Mouse (Mus musculus): ENCODE measurements around the gene Plpp3. TPM values are rescaled to one million over a fixed set of nuclear protein-coding genes. Genes with fewer than 3 reads are reported as not detected.

The Plpp3 gene
- polyA plus RNA-seq, 1 experiment from 2014 or later, result 107 TPM

GRCm38 (mm10) chr4:105207641-105208040, 50.5 kb downstream of the Plpp3 start:
- DNase-seq (ENCODE audit: low spot score) (no peak), ATAC-seq (ENCODE audit: low read depth) (no peak)
- Histone ChIP-seq H3K9me3 (ENCODE audit: control insufficient read depth, low read length) (no peaks in the 10 kb centered on the region), H3K4me3 (ENCODE audit: low read depth, low read length) (no peak overlapping the region), H3K4me2 (ENCODE audit: low read depth, low read length) (no peak overlapping the region), H3K9ac (ENCODE audit: low read depth, low read length) (no peak overlapping the region), H3K27me3 (replicated peaks; ENCODE audit: control insufficient read depth, insufficient read depth, low read length) (no peaks in the 10 kb centered on the region), H3K27ac (replicated peaks; ENCODE audit: low read depth, low read length) (no peak overlapping the region), H3K36me3 (ENCODE audit: control insufficient read depth, insufficient read depth, low read length) (peaks cover 59% of the 10 kb centered on the region), H3K4me1 (ENCODE audit: control insufficient read depth, insufficient read depth, low read length) (peaks cover 45% of the 10 kb centered on the region)
- WGBS, result 79% methylated on average over 4 of the region's 4 CpGs

- no peak overlapping the region for H3K9ac ChIP-seq (ENCODE audit: low read depth, low read length)
- H3K27me3 ChIP-seq (replicated peaks; ENCODE audit: control insufficient read depth, insufficient read depth, low read length), result no peaks in the 10 kb centered on the region
- H3K27ac ChIP-seq (replicated peaks; ENCODE audit: low read depth, low read length), result no peak overlapping the region
- H3K9me3 ChIP-seq (ENCODE audit: control insufficient read depth, low read length), result no peaks in the 10 kb centered on the region
- H3K4me1 ChIP-seq (ENCODE audit: control insufficient read depth, insufficient read depth, low read length), result peaks cover 37% of the 10 kb centered on the region
- ATAC-seq (ENCODE audit: low read depth) (no peak), DNase-seq (ENCODE audit: low spot score) (no peak)
- H3K4me3 ChIP-seq (ENCODE audit: low read depth, low read length), result no peak overlapping the region
- 82% methylated on average over 5 of the region's 5 CpGs for WGBS
- H3K36me3 ChIP-seq (ENCODE audit: control insufficient read depth, insufficient read depth, low read length), result peaks cover 68% of the 10 kb centered on the region
- H3K4me2 ChIP-seq (ENCODE audit: low read depth, low read length), result no peak overlapping the region
Measured at GRCm38 (mm10) chr4:105208977-105209376, 51.8 kb downstream of the Plpp3 start.

- Histone ChIP-seq H3K9ac (ENCODE audit: low read depth, low read length) (no peak overlapping the region), H3K9me3 (ENCODE audit: control insufficient read depth, low read length) (no peaks in the 10 kb centered on the region), H3K27ac (replicated peaks; ENCODE audit: low read depth, low read length) (no peak overlapping the region), H3K4me1 (ENCODE audit: control insufficient read depth, insufficient read depth, low read length) (peaks cover 2% of the 10 kb centered on the region; the same call in 1 of the 2 replicates), H3K27me3 (replicated peaks; ENCODE audit: control insufficient read depth, insufficient read depth, low read length) (no peaks in the 10 kb centered on the region), H3K4me3 (ENCODE audit: low read depth, low read length) (no peak overlapping the region), H3K4me2 (ENCODE audit: low read depth, low read length) (no peak overlapping the region), H3K36me3 (ENCODE audit: control insufficient read depth, insufficient read depth, low read length) (peaks cover 75% of the 10 kb centered on the region)
- DNase-seq (ENCODE audit: low spot score) (no peak), ATAC-seq (ENCODE audit: low read depth) (no peak)
Measured at GRCm38 (mm10) chr4:105213314-105213713, 56.2 kb downstream of the Plpp3 start.

GRCm38 (mm10) chr4:105214438-105214837, 57.3 kb downstream of the Plpp3 start:
- ATAC-seq (ENCODE audit: low read depth) (peak; percentile 56; the same call in 1 of the 2 replicates), DNase-seq (ENCODE audit: low spot score) (peak; percentile 70)
- H3K9me3 ChIP-seq (ENCODE audit: control insufficient read depth, low read length), result no peaks in the 10 kb centered on the region
- H3K4me3 ChIP-seq (ENCODE audit: low read depth, low read length), result no peak overlapping the region
- H3K4me1 ChIP-seq (ENCODE audit: control insufficient read depth, insufficient read depth, low read length), result peaks cover 2% of the 10 kb centered on the region; the same call in 1 of the 2 replicates
- no peak overlapping the region for H3K9ac ChIP-seq (ENCODE audit: low read depth, low read length)
- peaks cover 75% of the 10 kb centered on the region for H3K36me3 ChIP-seq (ENCODE audit: control insufficient read depth, insufficient read depth, low read length)
- H3K27ac ChIP-seq (replicated peaks; ENCODE audit: low read depth, low read length), result no peak overlapping the region
- no peak overlapping the region for H3K4me2 ChIP-seq (ENCODE audit: low read depth, low read length)
- H3K27me3 ChIP-seq (replicated peaks; ENCODE audit: control insufficient read depth, insufficient read depth, low read length), result no peaks in the 10 kb centered on the region
- 75% methylated on average over 1 of the region's 1 CpGs for WGBS

GRCm38 (mm10) chr4:105215726-105216410, 58.7 kb downstream of the Plpp3 start:
- Histone ChIP-seq H3K4me1 (ENCODE audit: control insufficient read depth, insufficient read depth, low read length) (peaks cover 2% of the 10 kb centered on the region; the same call in 1 of the 2 replicates), H3K9me3 (ENCODE audit: control insufficient read depth, low read length) (no peaks in the 10 kb centered on the region), H3K9ac (ENCODE audit: low read depth, low read length) (no peak overlapping the region), H3K27me3 (replicated peaks; ENCODE audit: control insufficient read depth, insufficient read depth, low read length) (no peaks in the 10 kb centered on the region), H3K4me2 (ENCODE audit: low read depth, low read length) (no peak overlapping the region), H3K27ac (replicated peaks; ENCODE audit: low read depth, low read length) (no peak overlapping the region), H3K36me3 (ENCODE audit: control insufficient read depth, insufficient read depth, low read length) (peaks cover 75% of the 10 kb centered on the region), H3K4me3 (ENCODE audit: low read depth, low read length) (no peak overlapping the region)
- ATAC-seq (ENCODE audit: low read depth), result no peak
- WGBS, result 76% methylated on average over 12 of the region's 12 CpGs
- DNase-seq (ENCODE audit: low spot score), result no peak

- Histone ChIP-seq H3K9me3 (ENCODE audit: control insufficient read depth, low read length) (no peaks in the 10 kb centered on the region), H3K4me3 (ENCODE audit: low read depth, low read length) (no peak overlapping the region), H3K4me2 (ENCODE audit: low read depth, low read length) (no peak overlapping the region), H3K9ac (ENCODE audit: low read depth, low read length) (no peak overlapping the region), H3K27ac (replicated peaks; ENCODE audit: low read depth, low read length) (no peak overlapping the region), H3K36me3 (ENCODE audit: control insufficient read depth, insufficient read depth, low read length) (peaks cover 80% of the 10 kb centered on the region), H3K4me1 (ENCODE audit: control insufficient read depth, insufficient read depth, low read length) (peaks cover 2% of the 10 kb centered on the region; the same call in 1 of the 2 replicates), H3K27me3 (replicated peaks; ENCODE audit: control insufficient read depth, insufficient read depth, low read length) (no peaks in the 10 kb centered on the region)
- DNase-seq (ENCODE audit: low spot score), result no peak
- ATAC-seq (ENCODE audit: low read depth), result no peak
- 76% methylated on average over 10 of the region's 10 CpGs for WGBS
Measured at GRCm38 (mm10) chr4:105218202-105218601, 61.1 kb downstream of the Plpp3 start.

GRCm38 (mm10) chr4:105219316-105219715, 62.2 kb downstream of the Plpp3 start:
- Histone ChIP-seq H3K4me3 (ENCODE audit: low read depth, low read length) (no peak overlapping the region), H3K36me3 (ENCODE audit: control insufficient read depth, insufficient read depth, low read length) (peaks cover 84% of the 10 kb centered on the region), H3K9ac (ENCODE audit: low read depth, low read length) (no peak overlapping the region), H3K9me3 (ENCODE audit: control insufficient read depth, low read length) (no peaks in the 10 kb centered on the region), H3K27me3 (replicated peaks; ENCODE audit: control insufficient read depth, insufficient read depth, low read length) (no peaks in the 10 kb centered on the region), H3K4me1 (ENCODE audit: control insufficient read depth, insufficient read depth, low read length) (no peaks in the 10 kb centered on the region; the same call in 1 of the 2 replicates), H3K4me2 (ENCODE audit: low read depth, low read length) (no peak overlapping the region), H3K27ac (replicated peaks; ENCODE audit: low read depth, low read length) (no peak overlapping the region)
- DNase-seq (ENCODE audit: low spot score) (no peak), ATAC-seq (ENCODE audit: low read depth) (no peak)
- WGBS, result 91% methylated on average over 13 of the region's 13 CpGs

- no peaks in the 10 kb centered on the region for H3K4me1 ChIP-seq (ENCODE audit: control insufficient read depth, insufficient read depth, low read length)
- no peak overlapping the region for H3K27ac ChIP-seq (replicated peaks; ENCODE audit: low read depth, low read length)
- WGBS, result 96% methylated on average over 3 of the region's 3 CpGs
- ATAC-seq (ENCODE audit: low read depth), result no peak
- H3K4me3 ChIP-seq (ENCODE audit: low read depth, low read length), result no peak overlapping the region
- H3K27me3 ChIP-seq (replicated peaks; ENCODE audit: control insufficient read depth, insufficient read depth, low read length), result no peaks in the 10 kb centered on the region
- no peaks in the 10 kb centered on the region for H3K9me3 ChIP-seq (ENCODE audit: control insufficient read depth, low read length)
- peaks cover 84% of the 10 kb centered on the region for H3K36me3 ChIP-seq (ENCODE audit: control insufficient read depth, insufficient read depth, low read length)
- no peak overlapping the region for H3K4me2 ChIP-seq (ENCODE audit: low read depth, low read length)
- no peak for DNase-seq (ENCODE audit: low spot score)
- H3K9ac ChIP-seq (ENCODE audit: low read depth, low read length), result no peak overlapping the region
Measured at GRCm38 (mm10) chr4:105220849-105221248, 63.7 kb downstream of the Plpp3 start.

GRCm38 (mm10) chr4:105221256-105221840, 64.2 kb downstream of the Plpp3 start:
- no peak for ATAC-seq (ENCODE audit: low read depth)
- H3K27me3 ChIP-seq (replicated peaks; ENCODE audit: control insufficient read depth, insufficient read depth, low read length), result no peaks in the 10 kb centered on the region
- H3K9me3 ChIP-seq (ENCODE audit: control insufficient read depth, low read length), result no peaks in the 10 kb centered on the region
- 65% methylated on average over 11 of the region's 11 CpGs for WGBS
- H3K27ac ChIP-seq (replicated peaks; ENCODE audit: low read depth, low read length), result no peak overlapping the region
- H3K4me1 ChIP-seq (ENCODE audit: control insufficient read depth, insufficient read depth, low read length), result no peaks in the 10 kb centered on the region
- no peak overlapping the region for H3K4me2 ChIP-seq (ENCODE audit: low read depth, low read length)
- no peak overlapping the region for H3K9ac ChIP-seq (ENCODE audit: low read depth, low read length)
- DNase-seq (ENCODE audit: low spot score), result no peak
- H3K36me3 ChIP-seq (ENCODE audit: control insufficient read depth, insufficient read depth, low read length), result peaks cover 86% of the 10 kb centered on the region
- H3K4me3 ChIP-seq (ENCODE audit: low read depth, low read length), result no peak overlapping the region

Data from embryonic facial prominence, embryonic 14.5 days (tissue).